Mouse (Mus musculus): Measurements from ENCODE around the gene AC170998.1. TPM values are rescaled to one million over a fixed set of nuclear protein-coding genes. Genes with fewer than 3 reads are reported as not detected.

The AC170998.1 gene
- total RNA-seq (2015) (4.3 and 6.5 TPM in 2 replicates), total RNA-seq (2017) (1.1 and 5.1 TPM in 2 replicates)

DNA sequence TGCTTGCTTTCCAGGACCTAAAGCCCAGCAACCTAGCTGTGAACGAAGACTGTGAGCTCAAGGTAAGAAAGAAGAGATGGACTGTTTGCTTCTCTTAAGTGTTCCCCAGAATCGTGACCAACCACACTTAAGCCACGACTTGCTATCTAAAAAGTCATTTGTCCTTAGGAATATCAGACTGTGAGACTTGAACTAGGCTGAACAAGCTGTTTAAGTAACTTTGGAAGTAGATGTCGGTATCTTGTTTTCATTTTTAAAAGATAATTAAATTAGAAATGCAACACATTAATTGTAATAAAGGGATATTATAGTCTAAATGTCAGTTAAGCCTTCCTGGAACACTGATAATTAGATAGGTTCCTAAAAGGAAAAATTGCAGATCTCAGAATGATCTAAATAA lies at the start of gene AC170998.1:
Gene AC170998.1 (plus strand): TSS at position 301 of the 400 bp plus-strand sequence.
- no peak for ATAC-seq (replicated peaks; ENCODE audit: poor library complexity)

DNA sequence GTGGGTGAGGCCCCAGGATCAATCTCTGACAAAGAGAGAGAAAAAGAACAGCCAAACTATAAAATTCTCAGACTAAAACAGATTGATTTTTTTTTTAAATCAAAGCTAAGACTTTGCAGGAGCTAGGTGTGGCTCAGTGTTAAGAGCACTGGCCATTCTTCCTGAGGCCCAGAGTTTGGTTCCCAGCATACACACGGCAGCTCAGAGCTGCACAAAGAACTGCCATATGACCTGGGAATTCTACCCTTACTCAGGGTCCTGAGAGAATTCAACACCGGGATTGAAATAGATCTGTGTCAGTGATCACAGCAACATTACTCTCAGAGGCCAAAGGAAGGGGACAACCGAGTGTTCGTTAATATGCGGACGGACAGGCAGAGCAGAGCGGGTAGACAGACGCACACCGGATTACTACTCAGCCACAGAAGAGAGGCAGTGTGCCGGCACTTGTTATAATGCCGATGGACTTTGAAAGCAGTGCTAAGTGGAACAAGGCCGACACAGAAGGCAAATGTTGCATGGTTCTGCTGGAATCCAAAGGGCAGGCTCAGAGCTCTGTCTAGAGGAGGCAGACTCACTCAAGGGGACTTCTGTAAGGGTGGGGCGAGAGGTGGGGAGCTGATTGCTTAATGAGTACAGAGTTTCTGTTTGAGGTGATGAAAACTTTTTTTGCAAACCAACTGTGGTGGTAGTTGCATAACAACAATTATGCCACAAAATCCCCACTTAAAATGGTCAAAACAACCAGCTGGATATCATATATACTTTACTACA lies 43.4 kb upstream of the AC170998.1 start:
- peak; percentile 87 for ATAC-seq (replicated peaks; ENCODE audit: poor library complexity)

DNA sequence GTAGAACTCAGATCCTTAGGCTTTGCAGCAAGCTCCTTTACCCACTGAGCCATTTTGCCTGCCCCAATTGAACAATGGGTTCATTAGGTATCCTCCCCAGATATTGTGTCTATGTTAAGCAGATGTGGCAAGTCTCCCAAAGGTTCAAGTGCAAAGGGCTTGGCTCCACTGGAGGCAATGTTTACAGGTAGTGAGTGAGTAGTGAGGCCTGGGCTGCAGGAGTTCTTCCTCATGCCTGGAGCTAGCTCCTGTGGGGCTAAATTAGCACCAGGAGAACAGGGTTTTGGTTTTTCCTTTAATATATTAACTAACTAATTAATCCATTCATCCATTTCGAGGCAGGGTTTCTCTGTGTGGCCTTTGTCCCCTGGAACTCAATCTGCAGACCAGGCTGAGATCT lies 42.3 kb upstream of the AC170998.1 start:
- no peak for ATAC-seq (replicated peaks; ENCODE audit: poor library complexity)

DNA sequence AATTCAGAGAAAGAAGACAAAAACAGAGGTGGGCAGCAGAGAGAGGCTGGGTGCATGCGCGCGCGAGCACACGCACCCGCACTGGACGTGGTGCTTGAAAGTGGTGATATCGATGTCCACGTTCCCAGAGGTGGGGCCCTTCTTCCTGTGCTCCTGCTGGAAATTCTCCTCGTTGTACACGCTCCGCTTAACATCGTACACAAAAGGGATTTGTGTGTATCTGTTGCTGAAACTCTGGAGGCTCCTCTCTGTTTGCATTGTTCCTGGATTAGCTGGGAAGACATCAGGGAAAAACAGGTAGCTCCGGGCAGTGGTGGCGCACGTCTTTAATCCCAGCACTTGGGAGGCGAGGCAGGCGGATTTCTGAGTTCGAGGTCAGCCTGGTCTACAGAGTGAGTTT lies 41.3 kb upstream of the AC170998.1 start:
- no peak for ATAC-seq (replicated peaks; ENCODE audit: poor library complexity)

DNA sequence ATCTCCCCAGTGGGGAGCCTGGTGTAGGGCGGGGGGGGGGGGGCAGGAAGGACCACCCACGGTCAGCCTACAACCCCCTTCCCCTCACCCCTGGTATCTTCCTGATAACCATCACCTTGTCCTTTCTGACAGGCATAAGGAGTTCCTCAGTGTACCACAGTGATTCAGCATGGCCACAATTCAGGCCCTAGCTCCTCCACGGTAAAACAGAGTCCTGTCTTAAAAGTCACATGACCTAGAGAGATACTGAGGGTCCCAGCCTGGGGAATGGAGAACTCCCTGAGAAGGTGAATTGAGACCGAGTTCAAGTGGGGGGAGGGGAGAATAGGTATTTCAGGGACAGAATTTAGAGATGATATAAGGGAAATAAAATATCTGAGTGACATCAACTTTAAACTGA lies 38.5 kb upstream of the AC170998.1 start:
- no peak for ATAC-seq (replicated peaks; ENCODE audit: poor library complexity)

DNA sequence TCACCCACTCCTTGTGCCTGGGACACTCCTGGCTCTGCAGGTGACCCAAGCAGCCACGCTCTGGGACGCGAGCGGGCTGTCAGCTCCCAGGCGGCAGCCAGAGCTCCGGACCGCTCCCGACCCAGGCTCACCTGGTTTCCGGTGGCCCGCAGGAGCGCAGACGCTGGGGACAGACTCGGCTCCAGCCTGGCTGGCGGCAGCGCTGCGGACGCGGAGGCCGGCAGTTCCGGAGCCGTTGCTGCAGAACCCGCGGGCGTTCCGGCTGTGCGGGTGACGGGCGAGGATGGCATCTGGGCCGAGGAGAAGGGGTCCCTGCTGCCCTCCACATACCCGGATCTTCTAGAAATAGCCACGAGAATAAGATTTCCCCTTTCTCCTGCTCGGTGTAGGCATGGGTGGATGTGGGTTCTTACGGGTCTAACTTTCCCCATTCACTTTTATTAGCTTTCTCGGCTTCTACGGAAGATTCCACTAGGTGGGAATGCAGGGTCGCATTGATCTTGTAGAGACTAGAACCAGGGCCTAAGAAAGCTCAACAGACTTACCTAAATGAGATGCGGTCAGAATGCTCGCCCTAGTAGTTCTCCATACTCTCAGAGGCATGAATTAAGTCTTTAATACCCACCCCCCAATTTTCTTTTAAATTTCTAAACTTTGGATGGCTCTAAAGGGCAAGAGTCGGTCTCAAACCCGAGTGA lies 36.1 kb upstream of the AC170998.1 start, which contains the start of gene Slc26a8:
Gene Slc26a8 (minus strand): TSS at position 648 of the 698 bp plus-strand sequence.
- ATAC-seq (replicated peaks; ENCODE audit: poor library complexity): no peak

DNA sequence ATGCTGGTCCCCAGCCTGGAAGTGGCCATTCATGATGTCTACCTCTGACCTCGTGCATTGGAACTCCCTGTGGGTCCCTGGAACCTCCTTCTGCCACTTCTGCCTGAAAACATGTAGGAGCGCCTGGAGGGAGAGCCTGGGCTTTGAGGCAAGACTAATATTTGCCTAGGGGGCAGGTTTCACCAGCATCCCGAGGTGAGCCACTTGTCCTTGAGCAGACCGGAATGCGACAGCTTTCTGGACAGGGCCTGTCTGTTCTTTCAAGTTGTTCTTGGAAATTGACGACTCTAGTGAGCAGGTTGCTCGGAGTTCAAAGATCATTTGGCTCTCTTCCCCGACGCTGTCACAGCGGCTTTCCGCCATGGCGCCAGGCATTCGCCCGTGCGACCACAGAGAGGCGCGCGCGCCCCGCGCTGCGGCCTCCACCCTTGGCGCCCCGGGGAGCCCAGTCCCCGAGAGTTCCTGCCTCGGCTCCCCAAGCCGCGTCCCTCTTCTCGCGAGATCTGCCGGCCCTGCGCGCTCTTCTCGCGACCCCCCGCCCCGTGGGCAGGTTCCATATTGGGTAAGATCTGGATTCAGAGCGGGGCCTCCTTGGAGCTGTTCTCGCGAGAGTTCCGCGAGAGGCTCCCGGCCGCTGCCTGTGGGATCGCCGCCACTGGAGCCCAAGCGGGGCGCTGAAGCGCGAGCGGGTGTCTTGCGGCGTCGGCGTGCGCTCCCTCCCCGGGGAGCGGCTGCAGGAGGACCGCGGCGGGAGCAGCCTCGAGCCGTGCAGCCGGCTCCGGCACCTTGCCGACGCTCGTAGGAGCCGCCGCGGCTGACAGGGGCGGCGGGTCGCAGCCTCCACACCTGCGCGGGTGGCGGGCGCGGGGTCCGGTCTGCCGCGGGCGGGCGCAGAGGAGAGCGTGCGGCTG lies 34.9 kb upstream of the AC170998.1 start, which contains the start of gene Mapk14:
Gene Mapk14 (plus strand): TSS at position 554 of the 911 bp plus-strand sequence.
- peak; percentile 86 for ATAC-seq (replicated peaks; ENCODE audit: poor library complexity)

DNA sequence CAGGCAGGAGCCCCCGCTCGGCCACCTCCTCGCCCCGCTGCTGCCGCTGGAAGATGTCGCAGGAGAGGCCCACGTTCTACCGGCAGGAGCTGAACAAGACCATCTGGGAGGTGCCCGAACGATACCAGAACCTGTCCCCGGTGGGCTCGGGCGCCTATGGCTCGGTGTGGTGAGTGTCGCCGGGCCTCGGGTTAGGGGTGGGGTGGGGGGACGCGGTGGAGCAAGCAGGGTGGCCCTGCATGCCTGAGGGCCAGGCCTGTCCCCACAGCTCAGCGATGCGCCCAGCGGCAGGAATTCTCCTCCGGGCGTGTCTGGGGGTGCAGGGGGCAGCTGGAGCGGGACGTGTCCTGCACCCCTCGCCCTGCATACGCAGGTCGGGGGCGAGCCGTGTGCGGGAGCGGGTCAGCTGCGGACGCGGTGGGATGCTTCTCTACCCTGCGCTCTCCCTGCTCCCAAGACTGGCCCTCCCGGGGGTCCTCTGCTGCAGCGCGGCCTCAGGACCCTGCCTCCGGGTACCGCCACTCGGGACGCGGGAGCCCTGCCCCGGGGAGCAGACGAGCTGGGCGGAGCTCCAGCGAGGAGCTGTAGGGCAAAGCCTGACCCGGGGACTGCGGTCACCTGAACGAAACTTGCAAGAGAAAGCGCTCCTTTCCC lies 34.1 kb upstream of the AC170998.1 start:
- peak; percentile 30; the same call in 1 of the 2 replicates for ATAC-seq (replicated peaks; ENCODE audit: poor library complexity)

DNA sequence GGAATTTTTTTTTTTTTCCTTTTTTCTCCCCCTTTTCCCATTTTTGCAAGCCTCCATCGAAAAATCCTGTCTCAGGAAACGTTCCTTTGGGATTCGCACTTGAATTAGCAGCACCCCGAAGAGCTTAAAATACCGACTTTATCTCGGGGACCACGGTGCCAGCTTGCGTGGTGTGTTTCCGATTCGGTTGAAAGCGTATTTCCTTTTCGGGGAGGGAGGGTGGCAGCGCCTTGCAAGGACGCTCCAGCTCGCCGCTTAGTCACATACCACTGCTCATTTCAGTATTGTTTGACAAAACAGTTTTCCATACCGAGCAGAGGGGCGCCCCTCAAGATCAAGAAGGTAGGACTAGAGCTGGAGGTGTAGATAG lies 33.6 kb upstream of the AC170998.1 start:
- peak; percentile 34 for ATAC-seq (replicated peaks; ENCODE audit: poor library complexity)

DNA sequence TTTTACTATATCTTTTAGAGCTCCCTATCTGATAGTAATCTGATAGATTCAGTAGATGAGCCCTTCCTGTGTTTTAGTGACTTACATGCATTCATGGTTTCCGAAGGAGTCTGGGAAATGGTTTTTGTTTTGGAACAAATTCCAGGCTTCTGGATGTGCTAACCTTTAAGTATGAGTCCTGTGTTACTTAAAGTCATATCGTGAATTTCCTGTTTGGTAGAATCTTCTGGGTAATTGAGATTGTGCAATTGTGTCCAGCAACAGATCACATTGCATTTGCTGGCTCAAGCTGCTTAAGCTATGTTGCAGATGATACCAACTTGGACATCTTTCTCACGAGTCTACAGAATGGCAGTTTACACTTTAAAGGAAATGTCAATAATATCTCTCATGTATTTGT lies 32.8 kb upstream of the AC170998.1 start:
- ATAC-seq (replicated peaks; ENCODE audit: poor library complexity): no peak

DNA sequence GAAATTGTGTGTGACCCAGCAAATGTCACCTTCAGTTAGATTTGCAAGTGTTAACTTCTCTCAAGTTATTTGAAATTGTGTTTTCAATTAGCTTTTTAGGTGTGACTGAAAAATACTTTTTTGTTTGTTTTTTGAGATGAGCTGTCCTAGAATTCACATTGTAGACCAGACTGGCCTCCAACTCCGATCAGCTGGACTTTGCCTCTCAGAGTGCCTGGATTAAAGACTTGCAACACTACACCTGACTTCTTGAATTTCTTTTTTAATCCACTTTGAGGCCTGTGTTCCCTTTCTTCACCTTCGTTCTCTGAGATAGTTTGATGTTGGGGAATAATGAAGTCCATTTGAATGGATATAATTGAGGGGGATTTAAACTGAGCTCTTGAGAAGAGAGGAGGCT lies 31.8 kb upstream of the AC170998.1 start:
- ATAC-seq (replicated peaks; ENCODE audit: poor library complexity): no peak

DNA sequence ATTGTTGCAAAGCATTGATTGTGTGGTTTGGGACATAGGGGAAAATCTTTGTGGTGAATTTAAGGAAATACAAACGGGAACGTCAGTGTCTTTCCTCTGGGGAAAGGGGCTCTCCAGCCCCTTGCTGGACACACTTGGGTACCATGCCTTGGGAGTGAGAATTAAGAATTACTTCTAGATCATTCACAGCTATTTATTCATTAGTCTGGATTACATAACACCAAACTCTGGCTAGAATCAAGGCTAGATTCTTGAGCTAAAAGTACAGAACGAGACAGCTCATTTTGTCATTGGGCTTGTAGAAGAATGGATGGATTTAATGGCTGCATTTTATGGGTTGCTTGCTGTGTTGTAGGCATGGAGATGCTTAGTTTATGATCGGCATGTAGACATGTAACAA lies 31.1 kb upstream of the AC170998.1 start:
- ATAC-seq (replicated peaks; ENCODE audit: poor library complexity): no peak

DNA sequence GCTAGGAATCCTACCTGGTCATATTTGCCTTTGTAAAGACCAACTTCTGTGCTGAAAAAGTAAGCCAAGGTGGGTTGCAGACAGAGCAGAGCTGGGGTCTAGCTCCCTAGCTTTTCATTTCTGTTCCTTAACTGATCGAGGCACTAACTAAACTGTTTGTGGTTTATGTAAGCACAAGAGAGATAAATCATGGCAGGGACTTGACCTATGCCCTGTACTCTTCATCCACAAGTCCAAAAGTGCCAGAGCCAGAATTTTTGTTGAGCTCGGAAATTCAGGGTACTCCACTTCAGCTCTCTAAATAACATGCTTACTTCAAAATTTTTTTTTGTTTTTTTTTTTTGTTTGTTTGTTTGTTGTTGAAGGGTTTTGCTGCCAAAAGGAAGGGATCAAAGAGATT lies 29.2 kb upstream of the AC170998.1 start:
- no peak for ATAC-seq (replicated peaks; ENCODE audit: poor library complexity)

DNA sequence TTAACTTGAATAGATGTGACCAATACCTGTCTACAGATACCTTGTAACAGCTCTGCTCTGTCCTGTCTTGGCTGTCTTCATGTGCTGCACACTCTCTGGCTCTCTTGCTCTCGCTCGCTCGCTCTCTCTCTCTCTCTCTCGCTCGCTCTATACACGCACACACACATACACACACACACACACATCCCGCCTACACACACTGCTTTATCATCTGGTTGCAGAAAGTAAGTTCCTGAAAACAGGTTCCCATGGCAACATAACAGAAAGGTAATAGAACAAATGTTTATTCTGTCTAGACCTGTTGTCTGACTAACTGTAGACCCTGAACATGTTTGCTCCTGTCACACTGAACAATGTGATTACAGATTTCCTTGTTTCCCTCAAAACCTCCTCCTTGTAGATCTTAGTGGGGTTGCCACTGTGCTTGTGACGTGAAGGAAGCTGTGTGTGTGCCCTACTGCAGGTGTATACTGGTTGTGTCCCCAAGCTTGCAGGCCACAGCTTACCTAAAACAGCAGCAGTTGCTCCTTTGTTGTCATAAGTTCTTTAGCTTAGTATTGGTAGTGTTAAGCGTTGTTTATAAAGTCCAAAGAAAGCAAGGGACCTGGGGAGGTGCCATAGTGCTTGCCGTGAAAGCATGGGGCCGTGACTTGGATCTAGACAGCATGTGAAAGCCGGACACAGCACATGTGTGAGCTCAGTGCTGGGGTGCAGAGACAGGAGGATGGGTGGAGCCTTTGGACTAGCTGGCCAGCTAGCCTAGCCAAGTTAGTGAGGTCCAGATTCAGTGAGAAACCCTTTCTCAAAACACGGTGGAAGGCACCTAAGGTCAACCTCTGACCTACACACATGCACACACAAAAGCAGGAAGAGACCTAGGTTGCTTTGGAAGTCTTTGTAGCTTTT lies 28.3 kb upstream of the AC170998.1 start:
- ATAC-seq (replicated peaks; ENCODE audit: poor library complexity): peak; percentile 66

DNA sequence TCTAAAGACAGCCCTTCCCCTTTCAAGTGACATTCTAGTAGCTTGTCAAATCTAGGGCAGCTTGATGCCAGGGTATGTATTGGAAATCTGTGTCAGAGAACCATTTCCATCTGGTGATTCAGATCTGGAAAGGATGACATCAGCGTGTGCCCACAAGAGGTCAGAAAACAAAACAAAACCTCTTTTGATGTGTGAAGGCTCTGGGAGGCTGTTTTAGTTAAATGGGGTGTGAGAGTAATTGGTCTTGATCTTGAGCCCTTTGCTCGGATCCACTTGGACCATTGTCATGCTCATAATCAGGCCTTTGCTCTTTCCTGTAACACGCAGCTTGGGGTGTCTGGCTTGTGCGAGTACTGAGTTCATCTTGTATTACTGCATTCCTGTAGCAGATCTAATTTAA lies 27.6 kb upstream of the AC170998.1 start:
- no peak for ATAC-seq (replicated peaks; ENCODE audit: poor library complexity)

DNA sequence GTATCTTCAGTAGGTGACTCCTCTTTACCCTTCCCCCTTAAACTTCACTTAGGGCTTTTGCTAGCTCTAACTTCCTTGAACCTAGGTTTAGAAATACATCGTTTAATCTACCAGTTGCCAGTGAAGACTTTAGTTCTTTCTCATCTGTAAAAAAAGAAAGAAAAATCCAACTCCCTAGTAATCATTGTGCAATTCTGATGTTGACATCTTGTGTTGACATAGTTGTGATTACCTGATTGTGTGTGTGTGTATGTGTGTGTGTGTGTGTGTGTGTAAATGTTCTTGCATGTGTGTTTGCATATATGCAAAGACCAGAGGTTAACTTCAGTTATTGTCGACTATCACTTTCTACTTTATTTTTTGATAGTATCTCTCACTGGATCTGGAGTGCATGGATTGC lies 27.2 kb upstream of the AC170998.1 start:
- ATAC-seq (replicated peaks; ENCODE audit: poor library complexity): no peak

DNA sequence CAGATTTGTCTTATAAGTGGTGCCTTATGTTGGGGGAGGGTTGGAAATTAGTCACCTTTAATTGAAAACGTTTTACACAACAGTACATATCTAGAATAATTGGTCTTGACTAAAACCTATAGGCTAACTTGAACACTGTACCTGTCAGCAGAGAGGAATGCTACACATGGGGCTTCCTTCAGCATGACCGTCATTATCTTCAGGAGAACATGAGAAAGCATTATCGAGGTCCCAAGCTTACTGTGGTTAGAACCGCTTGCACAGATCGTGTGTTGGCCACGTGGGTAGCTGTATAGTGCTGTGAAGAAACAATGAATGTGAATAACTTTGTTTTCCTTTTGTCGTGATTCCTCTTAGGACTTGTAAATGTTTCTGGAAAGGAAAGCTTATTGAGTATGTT lies 26.1 kb upstream of the AC170998.1 start:
- ATAC-seq (replicated peaks; ENCODE audit: poor library complexity): peak; percentile 85

DNA sequence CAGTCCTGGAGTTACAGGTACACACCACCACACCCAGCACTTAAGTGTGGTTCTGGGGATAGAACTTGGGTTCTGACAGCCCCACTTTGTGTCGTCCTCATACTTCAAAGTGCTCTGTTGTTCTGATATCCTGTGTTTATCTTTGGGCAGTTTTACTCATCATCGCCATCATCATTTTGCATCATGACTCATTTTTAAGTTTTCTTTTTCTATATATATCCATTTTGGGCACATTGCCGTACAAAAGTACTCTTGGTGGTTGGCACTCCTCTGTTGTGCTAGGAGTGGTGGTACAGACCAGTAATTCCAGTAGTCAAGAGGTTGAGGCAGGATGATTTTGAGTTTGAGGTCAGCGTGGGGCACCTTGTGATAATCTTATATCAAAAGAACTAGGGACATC lies 24.7 kb upstream of the AC170998.1 start:
- no peak for ATAC-seq (replicated peaks; ENCODE audit: poor library complexity)

DNA sequence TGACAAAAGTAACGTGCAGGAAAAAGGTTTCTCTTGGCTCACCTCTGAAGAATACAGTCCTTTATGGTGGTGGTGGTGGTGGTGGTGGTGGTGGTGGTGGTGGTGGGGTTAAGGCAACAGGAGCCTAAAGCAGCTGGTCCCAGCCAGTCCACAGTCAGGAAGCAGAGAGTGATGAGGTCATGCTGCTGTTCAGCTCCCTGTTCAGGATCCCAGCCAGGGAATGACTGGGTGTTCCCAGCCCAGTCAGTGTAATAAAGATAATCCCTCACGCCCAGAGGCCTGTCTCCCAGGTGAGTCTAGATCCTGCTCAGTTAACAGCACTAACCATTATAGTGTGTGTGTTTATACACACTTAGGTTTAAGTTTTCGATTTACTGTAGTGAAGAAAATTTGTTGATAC lies 24.1 kb upstream of the AC170998.1 start:
- ATAC-seq (replicated peaks; ENCODE audit: poor library complexity): no peak

DNA sequence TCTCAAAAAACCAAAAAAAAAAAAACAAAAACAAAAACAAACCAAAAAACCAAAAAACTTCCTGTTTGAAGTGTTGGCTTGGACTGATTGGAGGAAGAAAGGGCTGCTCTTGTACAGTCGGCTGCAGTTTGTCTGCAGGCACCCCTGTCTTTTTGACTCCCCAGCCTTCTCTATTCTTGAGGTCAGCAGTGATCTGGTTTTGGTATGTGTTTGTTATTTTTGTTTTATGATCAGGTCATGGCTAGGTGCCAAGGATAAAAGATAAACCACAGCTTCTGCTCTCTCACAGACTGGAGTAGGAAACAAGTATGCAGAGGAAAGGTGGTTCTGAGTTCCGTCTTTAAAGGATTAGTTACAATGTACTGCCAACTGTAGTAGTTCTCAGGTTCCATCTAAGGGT lies 23.2 kb upstream of the AC170998.1 start:
- no peak for ATAC-seq (replicated peaks; ENCODE audit: poor library complexity)
